Mouse (Mus musculus) thymus, postnatal 25 days (tissue): ENCODE measurements around the gene Fbxw14.
"Not testable (repeated sequence)": the region's sequence is repeated elsewhere in the genome, so short reads cannot be mapped to it uniquely, and the experiment has no call there.

Experiments
- DNase-seq: peaks from one replicate; pipeline ENCODE4 v3.0.0; 2022

The Fbxw14 gene

DNA sequence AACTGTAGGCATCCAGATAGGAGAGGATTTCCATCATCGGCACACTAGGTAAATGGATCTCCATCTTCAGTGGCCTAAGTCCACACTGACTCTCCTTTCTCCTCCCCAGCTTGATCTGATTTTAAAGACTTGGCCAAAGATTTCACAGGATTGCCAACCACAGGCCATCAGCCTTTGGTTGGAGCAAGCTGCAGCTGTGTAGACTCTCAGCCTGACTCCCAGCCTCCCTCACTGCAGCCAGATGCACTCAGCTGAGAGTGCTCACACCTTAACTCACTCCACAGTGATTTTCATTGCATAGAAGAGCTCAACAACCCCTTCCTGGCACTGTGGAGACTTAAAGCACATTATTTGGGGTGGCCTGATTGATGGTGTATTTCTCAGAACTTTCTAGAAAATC, at the start of gene Fbxw14:
Gene Fbxw14, minus strand, starts transcription at position 101 of the 400 bp plus-strand sequence.
- not testable (repeated sequence) for DNase-seq

DNA sequence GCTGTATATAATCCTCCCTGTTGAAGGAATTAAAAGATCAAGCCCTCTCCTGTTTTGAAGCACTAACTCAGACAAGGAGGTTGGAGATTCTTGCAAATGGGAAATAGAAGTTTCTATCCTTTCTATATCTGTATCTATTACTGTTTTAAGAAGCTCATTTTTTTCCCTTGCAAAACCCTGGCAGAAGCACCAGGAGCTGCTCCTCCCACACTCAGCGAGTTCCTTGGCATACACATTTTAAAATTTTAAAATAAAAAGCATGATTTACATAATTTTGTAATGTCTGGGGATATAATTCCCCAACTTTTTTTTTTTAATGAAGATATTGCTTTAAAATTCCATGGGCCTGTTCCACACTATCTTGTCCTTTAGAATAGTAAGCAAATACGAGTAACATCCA, 24.4 kb downstream of the Fbxw14 start:
- no peak for DNase-seq

DNA sequence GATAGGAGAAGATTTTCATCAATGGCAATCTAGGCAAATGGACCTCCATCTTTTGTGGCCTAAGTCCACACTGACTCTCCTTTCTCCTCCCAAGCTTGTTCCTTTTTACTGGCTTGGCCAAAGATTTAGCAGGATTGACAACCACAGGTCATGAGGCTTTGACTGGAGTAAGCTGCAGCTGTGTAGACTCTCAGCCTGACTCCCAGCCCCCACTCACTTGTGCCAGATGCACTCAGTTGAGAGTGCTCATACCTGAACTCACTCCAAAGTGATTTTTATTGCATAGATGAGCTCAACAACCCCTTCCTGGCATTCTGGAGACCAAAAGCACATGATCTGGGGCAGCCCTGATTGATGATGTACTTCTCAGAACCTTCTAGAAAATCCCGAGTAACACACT, 52.8 kb downstream of the Fbxw14 start, which contains the start of gene Fbxw20:
Gene Fbxw20, minus strand, starts transcription at position 101 of the 400 bp plus-strand sequence.
- no peak for DNase-seq
